Mouse (Mus musculus): Measurements from ENCODE around the gene Actl6a. TPM values are rescaled to one million over a fixed set of nuclear protein-coding genes. Genes with fewer than 3 reads are reported as not detected.
"Not testable (repeated sequence)": the region's sequence is repeated elsewhere in the genome, so short reads cannot be mapped to it uniquely, and the experiment has no call there.

Actl6a gene
- polyA plus RNA-seq, 1 experiment, result 31.7 TPM

DNA sequence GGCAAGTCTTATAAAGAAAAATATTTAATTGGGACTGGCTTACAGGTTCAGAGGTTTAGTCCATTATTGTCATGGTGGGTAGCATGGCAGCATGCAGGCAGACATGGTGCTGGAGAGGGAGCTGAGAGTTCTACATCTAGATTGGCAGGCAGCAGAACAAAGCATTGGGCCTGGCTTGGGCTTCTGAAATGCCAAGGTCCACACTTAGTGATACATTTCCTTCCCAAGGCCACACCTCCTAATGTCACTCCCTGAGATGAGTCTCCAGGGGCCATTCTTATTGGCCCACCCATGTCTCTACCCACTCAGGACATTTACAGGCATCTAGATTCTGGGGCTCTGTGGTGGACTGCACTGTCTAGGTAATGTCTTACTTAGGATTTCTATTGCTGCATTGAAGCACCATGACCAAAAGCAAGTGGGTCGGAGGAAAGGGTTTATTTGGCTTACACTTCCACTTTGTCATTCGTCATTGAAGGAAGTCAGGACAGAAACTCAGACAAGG is 36.2 kb downstream of the Actl6a start:
- H3K4me1 ChIP-seq (ENCODE audit: control insufficient read depth, insufficient read depth, low read length), result peaks cover 13% of the 10 kb centered on the region
- H3K27ac ChIP-seq (ENCODE audit: insufficient read depth, low read depth, low read length), result no peak overlapping the region
- no peak overlapping the region for H3K4me3 ChIP-seq (ENCODE audit: insufficient read depth, low read length)
- TF ChIP-seq CTCF (IDR thresholded peaks at IDR 0.05; ENCODE audit: low read depth, low read length), result no peak
- TF ChIP-seq POLR2A (IDR thresholded peaks at IDR 0.05; ENCODE audit: borderline replicate concordance, low read depth, low read length), result no peak

DNA sequence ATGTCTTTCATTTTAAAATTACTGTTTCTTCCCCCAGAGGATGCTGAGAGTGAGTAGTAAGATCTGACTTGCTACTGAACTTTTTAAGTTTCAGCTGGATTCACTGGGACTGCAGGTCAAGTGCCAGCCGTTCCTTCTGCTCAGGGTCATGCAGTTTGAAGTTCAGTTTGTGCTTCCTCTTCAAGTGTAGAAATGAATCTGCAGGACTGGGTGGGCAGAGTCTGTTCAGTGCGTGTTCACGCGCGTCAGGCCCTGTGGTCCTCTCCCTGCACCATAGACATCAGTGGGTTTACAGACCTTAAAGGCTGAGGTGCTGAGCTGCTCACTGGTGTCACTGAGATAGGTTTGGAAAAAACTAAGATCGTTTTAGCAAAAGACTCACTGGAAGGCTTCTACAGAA is 38.9 kb downstream of the Actl6a start:
- Histone ChIP-seq H3K4me1 (ENCODE audit: control insufficient read depth, insufficient read depth, low read length) (peaks cover 3% of the 10 kb centered on the region), H3K27ac (ENCODE audit: insufficient read depth, low read depth, low read length) (no peak overlapping the region), H3K4me3 (ENCODE audit: insufficient read depth, low read length) (no peak overlapping the region)
- no peak for TF ChIP-seq POLR2A (IDR thresholded peaks at IDR 0.05; ENCODE audit: borderline replicate concordance, low read depth, low read length)
- no peak for TF ChIP-seq CTCF (IDR thresholded peaks at IDR 0.05; ENCODE audit: low read depth, low read length)

DNA sequence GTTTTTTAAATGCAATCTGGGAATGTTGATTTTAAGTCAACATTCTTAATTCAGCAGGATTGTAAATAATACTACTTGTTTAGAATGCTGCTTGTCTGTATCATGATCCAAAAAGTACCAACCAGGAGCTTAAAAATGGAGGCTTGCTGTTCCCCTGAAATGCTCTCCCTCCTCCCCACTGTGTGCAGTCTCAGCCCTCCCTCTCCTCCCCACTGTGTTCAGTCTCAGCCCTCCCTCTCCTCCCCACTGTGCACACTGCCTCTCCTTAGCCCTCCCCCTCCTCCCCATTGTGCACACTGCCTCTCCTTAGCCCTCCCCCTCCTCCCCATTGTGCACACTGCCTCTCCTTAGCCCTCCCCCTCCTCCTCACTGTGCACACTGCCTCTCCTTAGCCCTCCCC is 39.3 kb downstream of the Actl6a start:
- not testable (repeated sequence) for H3K4me3 ChIP-seq (ENCODE audit: insufficient read depth, low read length); H3K27ac ChIP-seq (ENCODE audit: insufficient read depth, low read depth, low read length); H3K4me1 ChIP-seq (ENCODE audit: control insufficient read depth, insufficient read depth, low read length)

DNA sequence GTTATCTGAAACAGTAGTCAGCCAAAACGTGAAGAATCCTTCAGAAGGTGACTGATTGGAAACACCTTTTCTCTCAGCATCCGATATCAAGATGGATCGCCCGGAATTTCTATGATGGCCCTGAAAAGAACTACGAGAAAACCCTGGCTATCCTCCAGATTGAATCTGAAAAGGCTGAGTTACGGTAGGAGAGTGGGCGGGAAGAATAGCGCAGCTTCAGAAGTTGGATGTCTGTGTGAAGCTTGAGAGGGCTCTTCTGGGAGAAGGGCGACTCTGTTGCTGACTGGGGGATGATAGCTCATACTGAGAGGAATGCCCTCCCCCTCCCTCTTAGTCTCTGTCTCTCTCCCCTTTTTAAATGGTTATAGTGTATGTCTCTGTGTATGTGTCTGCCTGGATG is 42.3 kb downstream of the Actl6a start:
- H3K27ac ChIP-seq (ENCODE audit: insufficient read depth, low read depth, low read length), result no peak overlapping the region

DNA sequence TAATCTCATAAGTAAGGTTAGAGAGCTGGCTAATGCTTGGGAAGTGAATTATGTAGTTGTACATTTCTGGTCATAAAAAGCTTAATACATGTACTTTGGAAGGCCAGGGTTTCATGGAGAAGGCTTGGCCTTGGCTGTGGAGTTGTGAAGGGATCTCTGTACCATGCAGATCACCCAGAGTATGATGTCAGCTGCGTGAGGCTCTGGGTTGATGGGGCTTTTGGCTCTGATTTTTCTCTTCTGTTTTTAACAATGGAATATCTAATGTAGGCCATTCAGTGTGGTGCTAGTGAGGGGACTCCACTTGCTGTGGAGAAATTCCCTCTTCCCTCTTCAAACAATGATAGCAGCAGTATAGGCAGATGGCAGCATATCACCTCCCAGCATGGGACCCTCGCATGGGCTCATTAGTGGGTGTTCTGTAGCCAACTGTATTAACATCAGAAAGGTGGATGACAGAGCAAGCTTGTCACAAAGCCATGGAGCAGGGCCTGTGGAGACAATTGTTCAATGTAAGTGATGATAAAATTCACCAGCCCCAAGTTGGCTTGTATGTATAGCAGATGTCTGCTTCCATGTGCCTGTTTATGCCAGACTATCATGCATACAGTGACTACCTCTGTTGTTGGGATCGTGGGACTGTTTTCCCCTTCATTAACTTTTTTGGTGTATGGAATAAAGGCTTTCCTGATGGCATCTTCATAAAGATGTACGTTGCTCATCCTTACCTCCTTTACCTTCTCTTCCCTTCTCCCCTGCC is 43.9 kb downstream of the Actl6a start:
- H3K4me3 ChIP-seq (ENCODE audit: insufficient read depth, low read length), result no peak overlapping the region
- no peak overlapping the region for H3K27ac ChIP-seq (ENCODE audit: insufficient read depth, low read depth, low read length)
- no peaks in the 10 kb centered on the region for H3K4me1 ChIP-seq (ENCODE audit: control insufficient read depth, insufficient read depth, low read length)
- TF ChIP-seq CTCF (IDR thresholded peaks at IDR 0.05; ENCODE audit: low read depth, low read length) (no peak), POLR2A (IDR thresholded peaks at IDR 0.05; ENCODE audit: borderline replicate concordance, low read depth, low read length) (no peak)

More for the DNA sequence above, 42.3 kb downstream of the Actl6a start:
- TF ChIP-seq POLR2A (IDR thresholded peaks at IDR 0.05; ENCODE audit: borderline replicate concordance, low read depth, low read length), result no peak
- TF ChIP-seq CTCF (IDR thresholded peaks at IDR 0.05; ENCODE audit: low read depth, low read length), result no peak
- no peaks in the 10 kb centered on the region for H3K4me1 ChIP-seq (ENCODE audit: control insufficient read depth, insufficient read depth, low read length)
- H3K4me3 ChIP-seq (ENCODE audit: insufficient read depth, low read length), result no peak overlapping the region

DNA sequence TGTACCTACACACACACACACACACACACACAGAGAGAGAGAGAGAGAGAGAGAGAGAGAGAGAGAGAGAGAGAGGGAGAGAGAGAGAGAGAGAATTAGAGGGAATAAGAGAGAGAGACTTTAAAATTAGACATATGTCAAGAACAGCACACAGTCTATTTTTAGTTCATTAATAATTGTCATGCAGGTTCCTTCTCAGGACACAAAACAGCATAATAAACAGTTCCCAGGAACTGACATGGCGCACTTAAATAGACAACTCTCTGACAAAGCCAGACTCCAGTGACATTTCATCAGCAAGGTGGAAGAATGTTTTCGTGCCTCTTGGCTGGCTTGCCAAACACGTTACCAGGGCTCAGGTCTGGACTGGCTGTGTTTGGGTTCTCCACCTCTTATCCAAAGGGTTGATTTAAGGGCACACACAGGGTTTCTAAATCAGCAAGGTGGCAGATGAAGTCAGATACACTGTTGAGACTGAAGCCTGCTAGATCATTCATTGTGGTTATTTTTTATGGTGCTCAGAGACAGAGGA is 48.4 kb downstream of the Actl6a start:
- TF ChIP-seq POLR2A (IDR thresholded peaks at IDR 0.05; ENCODE audit: borderline replicate concordance, low read depth, low read length) (no peak), CTCF (IDR thresholded peaks at IDR 0.05; ENCODE audit: low read depth, low read length) (no peak)
- no peaks in the 10 kb centered on the region for H3K4me1 ChIP-seq (ENCODE audit: control insufficient read depth, insufficient read depth, low read length)
- no peak overlapping the region for H3K27ac ChIP-seq (ENCODE audit: insufficient read depth, low read depth, low read length)
- no peak overlapping the region for H3K4me3 ChIP-seq (ENCODE audit: insufficient read depth, low read length)

DNA sequence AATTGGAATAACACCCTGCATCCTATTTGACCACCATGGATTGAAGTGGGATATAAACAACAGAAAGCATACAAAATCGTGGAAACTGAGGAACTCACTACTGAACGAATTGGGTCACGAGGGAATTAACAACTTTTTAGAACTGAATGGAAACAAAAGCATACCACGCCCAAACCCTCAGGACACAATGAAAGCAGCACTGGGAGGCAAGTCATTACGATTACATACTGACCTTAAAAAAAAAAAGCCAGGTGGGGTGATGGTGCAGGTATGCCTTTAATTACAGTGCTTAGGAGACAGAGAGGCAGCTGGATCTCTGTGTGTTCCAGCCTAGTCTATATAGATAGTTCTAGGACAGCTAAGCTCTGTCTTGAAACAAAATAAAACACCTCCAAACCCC is 53.1 kb downstream of the Actl6a start:
- Histone ChIP-seq H3K4me3 (ENCODE audit: insufficient read depth, low read length) (no peak overlapping the region), H3K4me1 (ENCODE audit: control insufficient read depth, insufficient read depth, low read length) (no peaks in the 10 kb centered on the region), H3K27ac (ENCODE audit: insufficient read depth, low read depth, low read length) (no peak overlapping the region)
- TF ChIP-seq CTCF (IDR thresholded peaks at IDR 0.05; ENCODE audit: low read depth, low read length) (no peak), POLR2A (IDR thresholded peaks at IDR 0.05; ENCODE audit: borderline replicate concordance, low read depth, low read length) (no peak)

DNA sequence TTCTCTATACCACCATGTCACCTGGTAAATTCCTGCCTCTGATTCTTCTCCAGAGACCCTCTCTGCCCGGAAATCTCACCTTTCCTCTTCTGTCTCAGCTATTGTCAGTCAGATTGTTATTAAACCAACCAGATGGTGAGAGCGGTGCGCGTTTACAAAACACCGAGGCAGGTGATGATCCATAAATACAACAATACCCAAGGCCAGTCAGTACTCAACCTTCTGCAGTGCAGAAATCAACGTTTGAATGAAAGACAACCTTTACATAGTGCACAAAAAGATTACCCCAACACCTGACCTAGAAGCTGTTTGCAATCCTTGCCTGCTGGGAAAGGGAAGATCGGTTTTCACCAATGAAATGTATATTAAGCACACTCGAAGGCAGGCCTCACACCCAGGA is 56.9 kb downstream of the Actl6a start:
- no peaks in the 10 kb centered on the region for H3K4me1 ChIP-seq (ENCODE audit: control insufficient read depth, insufficient read depth, low read length)
- no peak overlapping the region for H3K4me3 ChIP-seq (ENCODE audit: insufficient read depth, low read length)
- TF ChIP-seq CTCF (IDR thresholded peaks at IDR 0.05; ENCODE audit: low read depth, low read length), result no peak
- no peak for TF ChIP-seq POLR2A (IDR thresholded peaks at IDR 0.05; ENCODE audit: borderline replicate concordance, low read depth, low read length)
- H3K27ac ChIP-seq (ENCODE audit: insufficient read depth, low read depth, low read length), result no peak overlapping the region

DNA sequence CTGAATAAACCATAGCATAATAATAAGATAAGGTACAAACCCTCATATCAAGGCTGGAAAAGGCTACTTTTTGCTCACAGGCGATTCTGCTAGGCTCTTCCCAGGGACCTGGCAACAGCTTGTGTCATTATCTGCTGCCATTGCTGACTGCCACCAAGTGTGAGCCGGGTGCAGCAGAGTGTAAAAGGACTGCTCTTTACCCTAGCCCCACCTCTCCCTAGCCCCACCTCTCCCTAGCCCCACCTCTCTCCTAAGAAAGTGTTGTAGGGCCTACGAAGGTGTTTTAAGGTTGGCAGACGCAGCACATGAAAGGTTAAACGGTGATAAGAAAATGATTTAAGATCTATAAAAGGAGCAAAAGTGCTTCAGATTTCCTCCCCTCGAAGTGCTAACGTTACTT is 57.8 kb downstream of the Actl6a start:
- TF ChIP-seq CTCF (IDR thresholded peaks at IDR 0.05; ENCODE audit: low read depth, low read length) (no peak), POLR2A (IDR thresholded peaks at IDR 0.05; ENCODE audit: borderline replicate concordance, low read depth, low read length) (no peak)
- H3K4me3 ChIP-seq (ENCODE audit: insufficient read depth, low read length), result no peak overlapping the region
- H3K4me1 ChIP-seq (ENCODE audit: control insufficient read depth, insufficient read depth, low read length), result no peaks in the 10 kb centered on the region
- no peak overlapping the region for H3K27ac ChIP-seq (ENCODE audit: insufficient read depth, low read depth, low read length)

DNA sequence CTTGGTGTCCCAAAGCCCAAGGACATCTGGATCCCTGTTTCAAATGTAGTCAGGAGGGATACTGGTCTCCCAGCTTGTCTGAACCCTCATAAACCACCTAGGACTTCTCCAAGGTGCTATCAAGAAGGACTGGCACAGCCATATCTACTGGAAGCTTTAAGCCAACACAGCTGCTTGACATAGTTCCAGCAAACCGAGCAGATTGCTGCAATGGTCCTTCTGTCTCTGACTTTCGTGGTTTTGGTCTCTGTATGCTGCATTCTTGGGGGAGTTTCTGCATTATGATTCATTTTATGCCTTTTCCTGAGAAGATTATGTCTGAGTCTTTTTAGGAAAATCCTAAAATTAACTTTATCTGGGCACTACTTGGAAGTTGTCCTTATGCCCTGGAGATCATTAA is 64.7 kb downstream of the Actl6a start:
- TF ChIP-seq POLR2A (IDR thresholded peaks at IDR 0.05; ENCODE audit: borderline replicate concordance, low read depth, low read length) (no peak), CTCF (IDR thresholded peaks at IDR 0.05; ENCODE audit: low read depth, low read length) (no peak)
- no peak overlapping the region for H3K27ac ChIP-seq (ENCODE audit: insufficient read depth, low read depth, low read length)
- H3K4me3 ChIP-seq (ENCODE audit: insufficient read depth, low read length), result no peak overlapping the region
- no peaks in the 10 kb centered on the region for H3K4me1 ChIP-seq (ENCODE audit: control insufficient read depth, insufficient read depth, low read length)

Other genes with a start within 250 kb of the Actl6a start
- gene Kcnmb3, start 214.1 kb upstream of the Actl6a start, polyA plus RNA-seq (2012; ENCODE audit: insufficient read depth, insufficient read length, missing spikeins), result not detected in 2 replicates
- 30.6 and 33.8 TPM in 2 replicates for gene Zfp639, start 196.0 kb upstream of the Actl6a start, polyA plus RNA-seq (2012; ENCODE audit: insufficient read depth, insufficient read length, missing spikeins)
- 29.1 and 30.9 TPM in 2 replicates for gene Mfn1, start 176.8 kb upstream of the Actl6a start, polyA plus RNA-seq (2012; ENCODE audit: insufficient read depth, insufficient read length, missing spikeins)
- gene Gnb4, start 89.7 kb upstream of the Actl6a start, polyA plus RNA-seq (2012; ENCODE audit: insufficient read depth, insufficient read length, missing spikeins), result 7.6 and 9.4 TPM in 2 replicates
- gene Ndufb5, start 30.7 kb downstream of the Actl6a start, polyA plus RNA-seq (2012; ENCODE audit: insufficient read depth, insufficient read length, missing spikeins), result 143 TPM in 2 replicates
- gene Mrpl47, start 31.3 kb downstream of the Actl6a start, polyA plus RNA-seq (2012; ENCODE audit: insufficient read depth, insufficient read length, missing spikeins), result 13.2 and 19.3 TPM in 2 replicates
- gene Usp13, start 111.2 kb downstream of the Actl6a start, polyA plus RNA-seq (2012; ENCODE audit: insufficient read depth, insufficient read length, missing spikeins), result not detected in 2 replicates